Mouse (Mus musculus) lung, postnatal 10 days (tissue): ENCODE results near the gene Rnf216.
"Not testable (repeated sequence)": the region's sequence is repeated elsewhere in the genome, so short reads cannot be mapped to it uniquely, and the experiment has no call there.

Experiments
- DNase-seq: peaks from one replicate; pipeline ENCODE4 v3.0.0; 2021

The Rnf216 gene

DNA sequence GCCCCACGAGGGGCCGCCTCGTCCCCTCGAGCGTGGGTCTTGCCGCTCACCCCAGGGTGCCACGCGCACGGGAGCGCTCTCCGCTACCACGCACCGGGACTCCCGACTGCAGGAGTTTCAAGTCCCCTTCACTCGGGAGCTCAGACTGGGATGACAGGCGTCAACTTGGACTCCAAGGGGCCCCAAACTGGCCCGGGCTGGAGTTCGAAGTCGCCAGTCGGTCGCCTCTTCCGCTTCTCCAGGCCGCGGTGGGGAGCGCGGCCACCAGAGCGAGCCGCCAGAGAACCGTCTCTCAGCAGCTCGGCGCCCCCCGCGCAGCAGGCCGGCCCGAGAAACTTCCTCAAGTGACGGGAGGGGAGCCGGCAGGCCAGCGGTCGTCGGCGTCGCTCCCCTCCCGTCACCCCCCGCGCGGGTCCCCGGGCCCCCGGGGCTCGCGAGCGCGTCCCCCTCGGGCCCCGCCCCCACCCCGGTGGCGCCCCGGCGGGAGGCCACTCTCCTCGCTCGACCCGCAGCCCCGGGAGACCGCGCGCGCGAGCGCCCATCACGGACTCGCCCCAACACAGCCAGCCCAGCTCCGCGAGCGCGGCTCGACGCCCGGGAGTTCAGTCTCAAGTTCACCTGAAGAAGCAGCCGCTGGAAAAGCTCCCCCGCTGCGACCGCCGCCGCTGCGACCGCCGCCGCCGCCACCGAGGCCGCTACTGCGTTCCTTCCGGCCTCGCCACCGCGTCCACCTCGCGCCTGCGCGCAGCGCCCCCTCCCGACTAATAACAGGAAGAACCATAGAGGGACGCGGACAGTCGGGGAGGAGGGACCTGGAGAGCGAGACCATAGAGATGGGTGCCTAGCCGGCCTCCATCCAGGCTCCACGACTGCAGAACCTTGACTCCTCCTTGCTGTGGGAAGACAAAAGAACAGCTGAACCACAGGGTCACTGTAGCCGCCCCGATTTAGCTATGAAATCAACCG, at the start of gene Rnf216:
Rnf216 (minus strand) TSS at position 714 of the 966 bp plus-strand sequence.
- peak; percentile 96 for DNase-seq

DNA sequence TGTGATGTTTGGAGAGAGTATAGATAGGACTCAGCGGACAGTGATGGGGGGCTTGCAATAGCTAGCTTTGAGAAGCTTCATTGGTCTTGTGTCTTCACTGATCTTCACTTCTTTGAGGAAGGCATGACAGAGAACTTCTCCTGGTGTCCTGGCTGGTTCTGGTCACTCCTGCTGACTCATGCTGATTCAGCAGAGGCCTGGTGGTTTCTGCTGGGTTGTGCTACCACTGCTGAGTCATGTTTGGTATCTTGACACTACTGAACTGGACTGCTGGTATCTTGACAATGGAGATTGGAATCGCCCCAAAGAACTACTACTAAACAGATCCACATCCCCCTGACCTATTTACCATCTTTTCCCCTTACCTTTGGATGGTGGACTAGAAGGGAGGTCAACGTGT, 42.7 kb upstream of the Rnf216 start:
- DNase-seq, result no peak

DNA sequence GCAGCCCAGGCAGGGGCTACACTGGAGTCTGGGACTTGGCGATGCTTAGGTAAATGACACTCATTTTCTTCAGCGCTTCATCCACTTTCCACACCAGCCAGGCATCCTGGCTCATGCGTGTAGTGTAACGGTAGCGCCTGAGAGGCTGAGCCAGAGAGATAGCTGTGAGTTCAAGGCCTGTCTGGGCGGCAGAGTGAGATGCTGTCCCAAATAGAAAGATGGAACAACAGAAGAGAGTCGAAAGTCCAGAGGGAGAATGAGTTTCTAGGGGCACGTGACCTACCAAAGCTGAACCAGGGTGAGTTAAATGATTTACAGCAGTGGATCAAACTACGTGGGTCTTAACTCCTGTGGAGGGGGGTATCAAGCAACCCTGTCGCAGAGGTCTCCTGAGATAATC, 41.0 kb upstream of the Rnf216 start:
- no peak for DNase-seq

DNA sequence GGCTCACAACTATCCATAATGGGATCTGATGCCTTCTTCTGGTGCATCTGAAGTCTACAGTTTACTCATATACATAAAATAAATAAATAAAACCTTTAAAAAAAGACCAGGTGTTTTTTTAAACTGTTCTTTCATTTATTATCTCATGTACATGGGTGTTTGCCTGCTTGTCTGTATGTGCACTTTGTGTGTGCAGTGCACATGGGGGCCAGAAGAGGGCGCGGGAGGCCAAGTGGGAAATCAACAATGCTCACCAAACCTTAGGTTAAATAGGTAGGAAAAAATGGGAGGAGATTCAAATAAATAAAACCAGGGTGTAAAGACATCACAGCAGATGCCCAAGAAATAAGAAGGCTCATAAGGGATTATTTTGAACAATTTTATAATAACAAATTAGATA, 37.2 kb upstream of the Rnf216 start:
- no peak for DNase-seq

DNA sequence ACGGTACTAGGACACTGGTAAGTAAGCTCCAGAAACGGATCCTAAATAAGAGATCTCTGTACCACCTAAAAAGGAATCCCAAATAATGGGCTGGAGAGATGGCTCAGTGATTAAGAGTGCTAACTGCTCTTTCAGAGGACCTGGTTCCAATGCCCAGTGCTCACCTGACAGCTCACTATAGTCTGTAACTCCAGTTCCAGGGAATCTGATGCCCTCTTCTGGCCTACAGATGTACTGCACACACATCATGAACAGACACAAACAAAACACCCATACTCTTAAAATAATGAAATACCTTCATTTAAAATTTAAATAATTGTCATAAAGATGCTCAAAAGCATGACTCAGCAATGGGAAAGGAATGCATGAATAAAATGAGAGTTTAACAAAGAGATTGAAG, 36.7 kb upstream of the Rnf216 start:
- DNase-seq, result no peak

DNA sequence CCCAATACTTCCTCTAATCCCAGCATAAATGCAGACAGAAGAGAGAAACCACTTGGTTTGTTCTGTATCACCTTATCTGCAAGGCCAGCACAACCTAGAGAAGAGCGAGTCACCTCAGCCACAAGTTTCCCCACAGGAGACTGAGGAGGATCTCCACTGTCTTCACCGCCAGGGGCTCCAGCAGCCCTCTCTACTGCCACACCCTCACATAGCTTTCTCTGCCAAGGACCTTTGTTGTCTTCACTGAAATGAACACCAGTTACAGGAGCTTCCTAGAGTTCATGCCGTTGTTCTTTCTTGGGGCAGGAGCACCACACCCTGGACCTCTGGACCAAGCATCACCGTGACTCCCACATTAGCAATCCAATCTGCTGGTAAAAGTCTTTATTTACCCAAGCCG, 35.9 kb upstream of the Rnf216 start:
- DNase-seq, result no peak

DNA sequence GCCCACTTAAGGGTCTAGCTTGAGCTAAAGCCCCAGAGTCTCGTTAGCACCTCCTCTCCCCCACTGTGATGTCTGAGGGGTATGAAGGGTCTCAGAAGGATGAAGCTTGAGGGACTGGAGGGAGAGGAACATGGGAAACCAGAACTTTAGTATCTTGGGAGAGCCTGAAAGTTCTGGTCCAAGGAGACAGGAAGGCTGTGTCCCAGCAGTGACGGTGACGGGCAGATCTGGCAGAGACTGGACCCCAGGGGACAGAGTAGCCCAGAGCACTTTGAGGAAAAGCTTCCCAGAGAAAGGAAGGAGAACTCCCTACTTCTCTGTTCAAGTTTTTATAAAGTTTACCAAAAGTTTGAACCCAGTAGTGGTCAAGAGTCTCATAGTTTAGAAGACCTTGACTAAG, 34.7 kb upstream of the Rnf216 start, which contains the start of gene Olfr718-ps1:
Olfr718-ps1 (minus strand) TSS at position 101 of the 400 bp plus-strand sequence.
- no peak for DNase-seq

DNA sequence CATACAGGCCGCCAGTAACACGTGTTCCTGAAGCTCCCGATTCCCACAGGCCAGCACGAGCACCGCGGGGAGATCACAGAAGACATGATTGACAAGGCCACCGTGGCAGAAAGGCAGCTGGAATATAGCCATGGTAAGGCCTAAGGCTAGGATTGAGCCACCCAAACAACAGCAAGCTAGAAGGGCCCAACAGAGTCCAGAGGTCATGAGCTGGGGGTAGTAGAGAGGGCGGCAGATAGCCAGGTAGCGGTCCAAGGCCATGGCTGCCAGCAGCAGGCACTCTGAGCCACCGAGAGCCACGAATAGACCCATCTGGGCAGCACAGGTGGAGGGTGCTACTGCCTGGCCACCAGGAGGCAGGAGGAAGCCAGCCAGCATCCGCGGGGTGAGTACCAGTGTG, 24.8 kb upstream of the Rnf216 start:
- DNase-seq, result no peak

DNA sequence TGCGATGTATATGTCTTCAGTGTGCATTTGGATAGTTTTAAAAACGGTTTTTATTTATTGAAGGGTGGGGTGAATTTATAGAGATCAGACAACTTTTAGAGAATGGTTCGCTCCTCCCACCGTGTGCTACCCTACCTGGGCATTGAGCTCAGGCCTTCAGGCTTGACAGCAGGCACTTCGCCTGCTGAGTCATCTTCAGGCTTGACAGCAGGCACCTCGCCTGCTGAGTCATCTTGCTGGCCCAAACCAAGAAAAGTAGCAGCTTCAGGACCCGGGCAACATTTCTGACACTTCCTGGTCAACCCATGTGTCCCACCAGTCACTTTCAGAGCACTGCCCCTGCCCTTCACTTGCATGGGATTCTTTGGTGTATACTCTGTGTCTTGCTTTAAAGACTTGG, 22.2 kb upstream of the Rnf216 start:
- no peak for DNase-seq

DNA sequence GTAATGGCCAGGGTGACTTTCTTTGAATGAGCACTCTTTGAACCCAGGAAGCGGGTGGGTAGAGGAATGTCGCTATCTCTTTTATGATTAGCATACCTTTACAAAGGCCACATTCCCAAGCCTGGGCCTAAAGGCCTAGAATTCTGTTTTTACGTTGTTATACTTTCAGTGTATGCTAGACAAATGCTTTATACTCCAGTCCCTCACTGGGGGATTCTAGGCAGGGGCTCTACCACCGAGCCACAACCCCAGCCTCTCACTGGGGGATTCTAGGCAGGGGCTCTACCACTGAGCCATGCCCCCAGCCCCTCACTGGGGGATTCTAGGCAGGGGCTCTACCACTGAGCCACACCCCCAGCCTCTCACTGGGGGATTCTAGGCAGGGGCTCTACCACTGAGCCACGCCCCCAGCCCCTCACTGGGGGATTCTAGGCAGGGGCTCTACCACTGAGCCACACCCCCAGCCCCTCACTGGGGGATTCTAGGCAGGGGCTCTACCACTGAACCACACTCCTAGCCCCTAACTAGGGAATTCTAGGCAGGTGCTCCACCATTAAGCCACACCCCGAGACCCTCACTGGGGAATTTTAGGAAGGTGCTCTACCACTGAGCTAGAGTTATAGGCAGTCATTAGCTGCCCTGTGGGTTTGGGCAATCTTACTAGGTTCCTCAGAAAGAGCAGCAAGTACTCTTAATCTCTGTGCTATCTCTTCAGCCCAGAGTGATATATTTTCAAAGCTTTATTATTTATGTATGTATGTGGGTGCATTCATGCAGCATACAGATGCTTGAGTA, 21.6 kb upstream of the Rnf216 start:
- not testable (repeated sequence) for DNase-seq

DNA sequence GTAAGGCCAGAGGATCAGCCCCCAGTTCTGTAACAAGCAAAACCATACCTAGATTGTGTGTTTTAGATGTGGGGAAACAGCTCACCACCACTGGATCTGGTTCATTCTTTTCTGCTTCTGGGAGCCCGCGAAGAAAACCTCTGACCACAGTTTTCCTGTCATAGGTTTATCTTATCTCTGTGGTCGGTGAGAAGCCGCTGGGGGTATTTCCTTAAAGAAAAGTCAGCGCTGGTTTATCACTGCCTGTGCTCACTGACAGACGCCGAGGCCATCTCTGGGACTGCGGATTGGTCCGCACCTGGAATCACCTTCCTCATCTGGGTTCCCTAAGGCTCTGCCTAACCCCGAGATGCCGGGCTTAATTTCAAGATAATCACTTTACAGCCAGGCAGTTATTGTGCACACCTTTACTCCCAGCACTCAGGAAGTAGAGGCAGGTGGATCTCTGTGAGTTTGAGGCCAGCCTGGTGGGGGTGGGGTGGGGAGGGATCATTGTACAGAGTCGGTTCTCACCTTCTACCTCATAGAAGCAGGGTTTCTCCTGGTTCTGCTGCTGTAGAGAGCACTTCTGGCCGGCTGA, 20.2 kb upstream of the Rnf216 start:
- no peak for DNase-seq

DNA sequence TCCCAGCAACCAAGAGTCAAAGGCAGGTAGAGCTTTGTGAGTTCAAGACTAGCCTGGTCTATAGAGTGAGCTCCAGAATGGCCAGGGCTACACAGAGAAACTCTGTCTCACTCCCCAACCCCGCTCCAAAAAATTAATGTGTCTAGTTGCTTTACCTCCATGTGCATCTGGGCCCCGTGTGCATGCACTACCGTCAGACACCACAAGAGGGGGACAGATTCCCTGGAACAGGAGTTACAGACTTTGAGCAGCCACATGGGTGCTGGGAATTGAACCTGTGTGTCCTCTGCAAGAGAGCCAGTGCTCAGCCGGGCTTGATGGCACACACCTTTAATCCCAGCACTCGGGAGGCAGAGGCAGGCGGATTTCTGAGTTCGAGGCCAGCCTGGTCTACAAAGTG, 17.5 kb upstream of the Rnf216 start:
- DNase-seq, result no peak

DNA sequence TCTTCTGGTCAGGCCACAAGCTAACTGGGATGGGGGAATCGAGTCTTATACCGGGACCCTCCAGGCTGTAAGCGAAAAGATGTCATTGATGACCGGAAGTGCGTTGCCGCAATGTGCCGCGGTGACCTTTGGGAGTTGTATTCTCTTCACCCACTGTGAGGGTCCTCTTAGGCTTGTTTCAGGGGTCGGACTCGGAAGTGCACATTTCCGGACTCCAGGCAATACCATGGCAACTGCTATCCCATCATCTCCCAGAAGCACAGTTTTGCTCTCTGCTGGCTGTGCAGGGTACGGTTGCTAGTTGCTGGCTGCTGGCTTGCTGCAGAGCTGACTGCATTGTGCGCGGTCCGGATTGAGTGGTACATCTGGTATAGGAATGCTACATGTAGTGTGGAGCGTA, 16.3 kb upstream of the Rnf216 start:
- DNase-seq, result no peak

DNA sequence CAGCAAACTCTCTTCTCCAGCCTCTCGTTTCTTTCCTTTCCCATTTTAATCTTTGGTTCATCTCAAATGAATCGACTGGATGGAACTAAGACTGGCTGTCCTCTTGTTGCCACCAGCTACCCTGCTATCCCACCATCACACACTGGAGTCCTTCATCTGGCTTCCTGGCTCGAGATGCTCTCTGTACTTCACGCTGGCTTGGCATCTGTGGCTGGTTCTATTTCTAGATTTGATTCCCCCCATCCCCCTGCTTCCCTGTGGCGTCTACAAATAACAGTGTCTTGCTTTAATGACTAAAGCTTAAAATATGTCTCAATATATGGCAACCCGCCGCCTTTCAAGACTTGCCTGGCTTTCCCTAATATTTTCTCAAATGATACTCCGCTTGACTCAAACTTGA, 15.0 kb upstream of the Rnf216 start:
- DNase-seq, result no peak

DNA sequence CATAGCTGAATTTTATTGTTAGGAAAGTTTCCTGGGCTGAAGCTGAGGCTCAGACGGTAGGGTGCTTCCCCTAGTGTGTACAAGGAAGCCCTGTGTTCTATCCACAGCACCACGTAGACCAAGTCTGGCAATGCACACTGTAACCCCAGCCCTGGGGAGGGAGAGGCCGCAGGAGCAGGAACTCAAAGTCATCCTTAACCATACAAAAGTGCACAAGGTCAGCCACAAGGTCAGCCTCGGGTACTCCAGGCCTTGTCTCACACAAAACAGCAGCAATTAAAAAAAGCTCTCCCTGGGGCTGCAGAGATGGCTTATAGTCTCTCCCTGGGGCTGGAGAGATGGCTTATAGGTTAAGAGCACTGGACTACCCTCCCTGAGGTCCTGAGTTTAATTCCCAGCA, 14.1 kb upstream of the Rnf216 start:
- no peak for DNase-seq

DNA sequence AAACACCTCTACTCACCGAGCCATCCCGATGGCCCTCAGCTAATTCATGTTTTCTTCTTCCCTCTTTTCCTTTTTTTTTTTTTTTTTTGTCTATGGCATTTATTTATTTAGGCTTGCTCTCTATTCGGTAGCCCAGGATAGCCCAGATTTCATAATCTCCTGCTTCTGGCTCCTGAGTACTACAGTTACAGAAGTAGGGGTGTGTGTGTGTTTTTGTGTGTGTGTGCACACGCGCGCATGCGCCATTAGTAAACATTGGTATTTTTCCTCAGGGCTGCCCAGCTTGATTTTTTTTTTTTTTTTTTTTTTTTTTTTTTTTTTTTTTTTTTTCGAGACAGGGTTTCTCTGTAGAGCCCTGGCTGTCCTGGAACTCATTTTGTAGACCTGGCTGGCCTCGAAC, 13.3 kb upstream of the Rnf216 start:
- DNase-seq, result no peak

DNA sequence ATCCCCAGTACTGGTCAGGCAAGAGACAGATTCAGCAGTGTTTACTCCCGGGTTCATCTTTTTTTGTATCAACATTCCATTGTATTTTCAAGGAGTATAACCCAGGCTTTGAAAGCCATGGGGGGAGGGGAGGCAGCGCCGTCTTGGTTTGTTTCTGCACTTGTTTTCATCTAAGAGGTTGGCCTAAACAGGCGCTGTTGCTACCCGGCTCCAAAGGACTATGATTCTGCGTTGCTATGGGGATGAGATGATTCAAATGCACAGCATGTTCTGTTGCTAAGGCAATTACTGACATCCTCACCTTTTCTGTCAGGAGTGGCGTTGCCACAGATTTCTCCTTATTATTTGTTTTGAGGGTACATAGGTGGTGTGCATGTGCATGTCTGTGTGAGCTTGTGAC, 12.8 kb upstream of the Rnf216 start:
- DNase-seq, result no peak

DNA sequence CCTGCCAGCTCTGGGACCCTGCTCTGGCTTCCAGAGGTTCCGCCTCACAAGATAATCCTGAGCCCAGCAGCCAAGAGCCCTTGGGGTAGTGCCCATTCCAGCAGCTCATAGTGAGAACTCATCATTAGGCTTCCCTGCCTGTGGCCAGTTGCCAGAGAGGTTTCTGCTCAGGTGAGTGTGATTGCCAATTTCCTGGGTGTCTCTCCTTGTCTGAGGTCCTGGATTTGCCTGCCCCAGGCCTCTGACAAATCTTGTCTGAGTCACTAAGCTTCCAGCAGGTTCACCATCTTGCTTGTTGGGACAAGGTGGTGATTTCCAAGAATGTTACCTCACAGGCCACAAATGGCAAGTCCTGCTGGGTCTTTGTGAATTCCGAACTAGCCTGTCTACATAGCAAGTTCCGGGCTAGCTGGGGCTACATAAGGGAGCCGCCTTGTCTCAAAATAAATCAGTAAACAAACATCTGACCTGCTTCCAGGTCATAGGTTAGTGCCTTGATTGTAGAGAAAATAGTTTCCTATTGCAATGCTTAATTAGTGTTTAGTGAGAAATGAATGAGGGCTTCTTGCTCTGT, 12.1 kb upstream of the Rnf216 start:
- no peak for DNase-seq

DNA sequence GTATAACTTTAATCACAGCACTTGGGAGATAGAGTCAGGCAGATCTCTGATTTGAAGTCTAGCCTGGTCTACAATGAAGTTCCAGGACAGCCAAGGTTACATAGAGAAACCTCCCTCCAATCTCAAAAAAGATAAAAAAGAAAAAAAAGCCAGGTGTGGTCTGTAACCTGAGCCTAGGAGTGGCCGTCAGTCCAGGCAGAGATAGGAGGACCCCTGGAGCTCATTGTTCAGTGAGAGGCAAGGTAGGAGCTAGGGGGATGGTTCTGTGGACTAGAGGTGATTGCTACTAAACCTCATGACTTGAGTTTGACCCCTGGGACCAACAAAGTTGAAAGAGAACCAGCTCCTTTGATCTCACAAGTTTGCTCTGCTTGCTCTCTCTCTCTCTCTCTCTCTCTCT, 9.9 kb upstream of the Rnf216 start:
- DNase-seq, result no peak

DNA sequence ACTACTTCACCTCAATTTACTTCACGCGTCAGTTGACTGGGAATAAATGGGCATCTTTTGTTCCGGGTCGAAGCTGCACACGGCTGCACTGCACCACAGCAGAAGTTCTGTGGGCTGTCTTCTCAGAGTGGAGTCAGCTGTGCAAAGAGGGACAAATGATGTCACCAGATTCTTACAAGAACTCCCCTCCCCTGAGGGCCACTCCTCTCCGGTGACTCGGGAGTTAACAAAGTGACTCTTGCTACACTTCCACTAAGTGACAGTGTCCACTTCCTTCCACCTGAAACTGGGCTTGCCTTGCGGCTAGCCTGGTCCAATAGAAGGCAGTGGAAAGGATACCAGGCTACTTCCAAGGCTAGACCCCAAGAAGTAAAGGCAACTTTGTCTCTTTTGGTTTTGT, 9.3 kb upstream of the Rnf216 start:
- no peak for DNase-seq

DNA sequence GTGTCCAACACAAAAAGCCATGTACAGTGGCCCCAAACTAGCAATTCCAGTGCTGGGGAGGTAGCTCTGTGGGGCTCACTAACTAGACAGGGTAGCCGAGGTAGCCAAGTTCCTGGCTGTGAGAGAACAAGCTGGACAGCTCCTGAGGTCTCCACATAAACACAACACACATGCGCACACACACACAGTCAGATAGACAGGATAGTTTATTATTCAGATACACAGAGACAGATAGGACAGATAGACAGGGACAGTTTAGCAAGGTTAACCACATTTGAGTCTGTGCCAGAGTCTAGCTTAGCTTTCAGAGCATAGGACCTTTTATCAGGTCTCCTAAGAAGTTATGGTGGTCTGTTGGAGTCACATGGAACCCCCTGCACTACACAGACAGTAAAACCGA, 6.0 kb downstream of the Rnf216 start:
- no peak for DNase-seq

DNA sequence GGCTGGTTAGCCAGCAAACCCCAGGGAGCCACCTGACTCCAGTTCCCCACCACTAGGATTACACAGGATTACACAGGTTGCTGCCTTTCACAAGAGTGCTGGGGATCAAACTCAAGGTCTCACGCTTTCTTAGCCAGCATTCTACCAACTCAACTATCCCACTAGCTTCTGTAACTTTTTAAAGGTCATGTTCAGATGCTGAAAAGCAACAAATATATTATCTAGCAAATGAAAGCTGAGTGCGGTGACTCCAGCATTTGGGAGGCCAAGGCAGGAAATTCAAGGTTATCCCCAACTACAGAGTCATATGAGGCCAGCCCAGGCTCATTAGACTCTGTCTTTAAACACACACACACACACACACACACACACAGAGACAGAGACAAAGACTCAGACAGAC, 9.6 kb downstream of the Rnf216 start:
- DNase-seq, result no peak

DNA sequence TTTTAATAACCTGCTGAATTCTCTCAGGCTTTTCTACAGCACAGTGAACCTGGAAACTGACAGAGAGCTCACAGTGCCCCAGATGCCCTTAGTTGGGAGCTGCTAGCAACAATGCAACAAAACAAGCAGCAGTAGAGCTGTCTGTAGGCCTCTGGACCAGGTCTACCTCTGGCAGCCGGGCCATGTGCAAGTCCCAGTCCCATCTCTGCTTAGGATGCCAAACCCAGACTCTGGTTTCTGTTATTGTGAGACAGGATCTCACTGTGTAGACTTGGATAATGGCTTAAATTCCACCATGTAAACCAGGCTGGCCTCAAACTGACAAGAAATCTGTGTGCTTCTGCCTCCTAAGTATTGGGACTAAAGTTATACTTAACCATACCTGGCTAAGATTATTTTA, 11.2 kb downstream of the Rnf216 start:
- DNase-seq, result no peak
